Mouse (Mus musculus): ENCODE measurements around the gene Rai2. TPM values are rescaled to one million over a fixed set of nuclear protein-coding genes. Genes with fewer than 3 reads are reported as not detected.

Rai2 gene
- polyA plus RNA-seq, 1 experiment = not detected

DNA sequence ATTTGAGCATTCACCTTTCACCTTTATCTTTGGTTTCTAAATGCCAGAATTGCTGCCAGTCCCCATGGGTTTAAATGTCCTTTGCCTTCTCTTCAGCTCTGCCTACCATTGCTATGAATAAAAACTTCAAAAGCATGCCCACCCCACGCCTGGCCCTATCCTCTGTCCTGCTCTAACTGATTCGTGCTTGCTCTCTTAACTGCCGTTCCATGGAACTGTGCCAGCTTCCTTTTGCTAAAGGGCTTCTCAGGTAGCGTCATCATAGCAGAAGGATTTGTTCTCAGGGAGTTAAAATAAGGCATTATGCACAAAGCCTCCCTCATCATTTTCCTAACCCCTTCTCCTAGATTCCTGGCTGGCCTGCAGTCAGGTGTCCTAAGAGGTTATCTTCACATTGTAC, 11.6 kb downstream of the Rai2 start:
- WGBS = 53% methylated on average over 4 of the region's 4 CpGs
- H3K4me1 ChIP-seq (ENCODE audit: control insufficient read depth, insufficient read depth, low read length) = no peaks in the 10 kb centered on the region
- H3K27ac ChIP-seq (ENCODE audit: control insufficient read depth, insufficient read depth, low read depth, low read length, poor library complexity) = no peak overlapping the region
- TF ChIP-seq CTCF (IDR thresholded peaks at IDR 0.05; ENCODE audit: control insufficient read depth, insufficient read depth, low read length) (no peak), POLR2A (IDR thresholded peaks at IDR 0.05; ENCODE audit: borderline replicate concordance, control insufficient read depth, low read depth, low read length) (no peak)
- H3K4me3 ChIP-seq (replicated peaks; ENCODE audit: control insufficient read depth, low read depth, low read length) = no peak overlapping the region

DNA sequence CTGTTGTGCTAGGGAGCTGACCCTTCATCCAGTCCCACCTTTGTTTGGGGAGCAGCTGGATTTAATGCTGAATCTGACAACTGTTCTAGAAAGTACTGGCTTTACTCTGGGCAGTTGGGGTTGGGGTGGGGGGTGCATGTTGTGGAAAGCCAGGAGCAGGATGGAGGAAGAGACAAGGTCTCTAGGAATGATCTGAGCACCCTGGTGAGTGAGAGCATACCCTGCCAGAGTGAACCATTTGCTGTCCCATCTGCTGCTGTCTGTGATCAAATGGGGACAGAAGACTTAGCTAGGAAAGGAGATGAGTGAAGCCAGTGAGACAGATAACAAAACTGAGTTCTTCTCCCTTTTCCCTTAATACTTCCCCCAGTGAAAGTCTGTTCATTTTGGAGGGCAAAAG, 13.2 kb downstream of the Rai2 start:
- Histone ChIP-seq H3K27ac (ENCODE audit: control insufficient read depth, insufficient read depth, low read depth, low read length, poor library complexity) (no peak overlapping the region), H3K4me3 (replicated peaks; ENCODE audit: control insufficient read depth, low read depth, low read length) (no peak overlapping the region), H3K4me1 (ENCODE audit: control insufficient read depth, insufficient read depth, low read length) (no peaks in the 10 kb centered on the region)
- TF ChIP-seq CTCF (IDR thresholded peaks at IDR 0.05; ENCODE audit: control insufficient read depth, insufficient read depth, low read length) = no peak
- TF ChIP-seq POLR2A (IDR thresholded peaks at IDR 0.05; ENCODE audit: borderline replicate concordance, control insufficient read depth, low read depth, low read length) = no peak

DNA sequence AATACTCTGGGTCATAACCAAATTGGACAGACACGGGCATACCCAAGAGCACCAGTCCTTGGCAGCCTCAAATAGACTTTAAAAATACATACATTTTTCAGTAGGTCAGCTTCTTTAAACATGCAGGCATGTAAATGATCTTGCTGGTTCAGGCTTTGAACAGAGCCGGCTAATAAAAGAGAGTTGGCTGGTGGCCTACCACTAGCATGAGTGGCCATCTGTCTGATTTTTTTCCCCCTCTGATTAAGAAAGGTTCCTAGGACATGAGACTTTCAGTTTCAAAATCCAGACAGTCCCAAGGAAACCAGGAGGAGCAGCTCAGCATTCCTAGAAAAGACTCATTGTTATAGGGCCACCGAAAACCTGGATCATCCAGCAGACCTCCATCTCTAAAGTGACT, 15.0 kb downstream of the Rai2 start:
- no peak overlapping the region for H3K4me3 ChIP-seq (replicated peaks; ENCODE audit: control insufficient read depth, low read depth, low read length)
- no peak overlapping the region for H3K27ac ChIP-seq (ENCODE audit: control insufficient read depth, insufficient read depth, low read depth, low read length, poor library complexity)
- no peaks in the 10 kb centered on the region for H3K4me1 ChIP-seq (ENCODE audit: control insufficient read depth, insufficient read depth, low read length)
- WGBS = 79% methylated on average over 3 of the region's 3 CpGs
- no peak for TF ChIP-seq POLR2A (IDR thresholded peaks at IDR 0.05; ENCODE audit: borderline replicate concordance, control insufficient read depth, low read depth, low read length)
- TF ChIP-seq CTCF (IDR thresholded peaks at IDR 0.05; ENCODE audit: control insufficient read depth, insufficient read depth, low read length) = no peak

DNA sequence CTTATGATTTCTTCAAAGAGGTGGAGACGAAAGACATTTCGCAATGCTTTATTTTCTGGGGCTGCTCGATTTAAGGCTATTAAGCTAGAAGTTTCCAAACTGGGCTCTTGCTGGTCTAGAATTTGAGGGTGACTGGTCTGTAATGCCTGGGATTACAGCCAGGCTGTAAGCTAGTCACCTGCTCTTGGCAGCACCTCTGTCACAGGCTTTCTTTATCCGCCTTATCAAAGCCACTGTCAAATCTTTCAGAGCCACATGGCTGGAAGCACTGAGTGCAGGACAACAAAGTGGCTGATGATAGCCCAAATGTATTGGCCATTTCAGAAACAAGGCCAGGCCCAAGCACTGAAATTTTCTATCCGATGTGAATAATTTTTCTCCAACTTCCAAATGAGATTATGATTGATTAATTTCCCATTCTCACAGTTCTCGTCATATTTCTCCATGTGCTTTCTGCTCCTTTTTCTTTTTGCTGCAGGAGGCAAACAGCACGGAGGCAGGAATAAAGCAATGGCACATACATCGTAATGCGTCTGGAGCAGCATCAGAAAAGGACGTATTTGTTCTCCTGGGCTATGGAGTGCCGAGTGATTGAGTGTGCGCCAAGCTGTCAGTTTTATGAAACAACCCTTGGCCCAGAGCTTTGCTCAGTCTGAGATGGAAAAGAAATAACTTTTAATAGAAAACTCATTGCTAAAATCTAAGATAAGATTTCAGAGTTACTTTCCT, 16.9 kb downstream of the Rai2 start:
- Histone ChIP-seq H3K4me1 (ENCODE audit: control insufficient read depth, insufficient read depth, low read length) (no peaks in the 10 kb centered on the region), H3K27ac (ENCODE audit: control insufficient read depth, insufficient read depth, low read depth, low read length, poor library complexity) (no peak overlapping the region), H3K4me3 (replicated peaks; ENCODE audit: control insufficient read depth, low read depth, low read length) (no peak overlapping the region)
- 83% methylated on average over 12 of the region's 12 CpGs for whole genome bisulfite sequencing
- TF ChIP-seq CTCF (IDR thresholded peaks at IDR 0.05; ENCODE audit: control insufficient read depth, insufficient read depth, low read length) = no peak
- TF ChIP-seq POLR2A (IDR thresholded peaks at IDR 0.05; ENCODE audit: borderline replicate concordance, control insufficient read depth, low read depth, low read length) = no peak

DNA sequence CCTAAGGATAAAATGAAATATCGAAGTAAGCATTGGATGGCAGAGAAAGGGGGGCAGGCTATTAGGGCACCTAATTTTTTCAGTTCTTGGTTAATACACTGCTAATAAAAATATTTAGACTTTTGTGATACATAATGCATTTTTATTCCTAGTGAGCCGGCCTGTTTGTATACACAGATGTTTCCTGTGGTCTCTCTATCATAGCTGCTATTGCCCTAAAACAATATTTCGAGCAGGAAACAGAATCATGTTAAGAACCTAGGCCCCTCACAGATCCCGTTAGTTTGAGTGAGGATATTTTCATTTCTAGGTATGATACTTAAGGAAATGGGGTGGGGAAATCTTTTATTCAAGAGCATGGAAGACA, 17.4 kb downstream of the Rai2 start:
- Histone ChIP-seq H3K27ac (ENCODE audit: control insufficient read depth, insufficient read depth, low read depth, low read length, poor library complexity) (no peak overlapping the region), H3K4me3 (replicated peaks; ENCODE audit: control insufficient read depth, low read depth, low read length) (no peak overlapping the region), H3K4me1 (ENCODE audit: control insufficient read depth, insufficient read depth, low read length) (no peaks in the 10 kb centered on the region)
- WGBS = 55% methylated on average over 4 of the region's 4 CpGs
- TF ChIP-seq CTCF (IDR thresholded peaks at IDR 0.05; ENCODE audit: control insufficient read depth, insufficient read depth, low read length) (no peak), POLR2A (IDR thresholded peaks at IDR 0.05; ENCODE audit: borderline replicate concordance, control insufficient read depth, low read depth, low read length) (no peak)

DNA sequence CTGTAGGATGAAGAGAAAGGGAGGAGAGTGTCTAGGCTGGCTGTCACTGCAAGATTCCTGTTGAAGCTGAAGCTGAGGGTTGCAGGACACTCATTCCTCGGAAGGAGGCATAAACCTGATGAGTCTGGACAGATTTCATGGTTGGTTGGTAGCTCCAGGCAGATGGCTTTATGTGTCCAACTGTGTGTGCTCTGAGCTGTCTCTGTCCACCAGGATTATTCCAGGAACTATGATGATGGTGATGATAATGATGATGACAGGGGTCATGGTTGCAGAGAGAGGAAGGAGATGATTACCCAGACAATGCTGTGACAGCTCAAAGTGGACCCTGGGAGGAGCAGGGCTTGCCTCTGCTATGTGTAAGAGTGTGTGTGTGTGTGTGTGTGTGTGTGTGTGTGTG, 22.5 kb downstream of the Rai2 start:
- Histone ChIP-seq H3K4me3 (replicated peaks; ENCODE audit: control insufficient read depth, low read depth, low read length) (no peak overlapping the region), H3K27ac (ENCODE audit: control insufficient read depth, insufficient read depth, low read depth, low read length, poor library complexity) (no peak overlapping the region), H3K4me1 (ENCODE audit: control insufficient read depth, insufficient read depth, low read length) (no peaks in the 10 kb centered on the region)
- no peak for TF ChIP-seq POLR2A (IDR thresholded peaks at IDR 0.05; ENCODE audit: borderline replicate concordance, control insufficient read depth, low read depth, low read length)
- TF ChIP-seq CTCF (IDR thresholded peaks at IDR 0.05; ENCODE audit: control insufficient read depth, insufficient read depth, low read length) = no peak
- WGBS = 60% methylated on average over 1 of the region's 1 CpGs

DNA sequence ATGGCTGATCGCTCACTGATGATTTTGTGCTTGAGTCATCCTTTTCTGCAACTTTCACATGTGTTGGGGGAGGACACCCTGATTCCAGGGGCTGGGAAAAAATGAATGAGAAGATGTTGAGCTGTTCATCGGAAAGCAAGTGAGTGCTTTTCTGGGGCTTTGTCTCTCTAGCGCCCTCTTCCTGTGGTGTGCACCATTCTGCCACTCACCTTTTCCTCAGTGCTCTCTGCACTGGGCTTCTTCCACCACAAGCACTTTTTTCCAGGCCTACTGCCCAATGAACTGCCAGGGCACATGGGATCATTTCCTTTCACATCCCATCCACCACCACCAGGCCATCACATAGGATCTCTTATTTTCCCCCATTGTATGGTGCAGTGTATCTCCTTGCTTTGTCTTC, 26.2 kb downstream of the Rai2 start:
- Histone ChIP-seq H3K4me1 (ENCODE audit: control insufficient read depth, insufficient read depth, low read length) (no peaks in the 10 kb centered on the region), H3K4me3 (replicated peaks; ENCODE audit: control insufficient read depth, low read depth, low read length) (no peak overlapping the region), H3K27ac (ENCODE audit: control insufficient read depth, insufficient read depth, low read depth, low read length, poor library complexity) (no peak overlapping the region)
- 0 out of 2 replicates have a peak, but pooled peaks have one; percentile 3 for TF ChIP-seq CTCF (IDR thresholded peaks at IDR 0.05; ENCODE audit: control insufficient read depth, insufficient read depth, low read length)
- TF ChIP-seq POLR2A (IDR thresholded peaks at IDR 0.05; ENCODE audit: borderline replicate concordance, control insufficient read depth, low read depth, low read length) = no peak
- WGBS = 46% methylated on average over 3 of the region's 3 CpGs

DNA sequence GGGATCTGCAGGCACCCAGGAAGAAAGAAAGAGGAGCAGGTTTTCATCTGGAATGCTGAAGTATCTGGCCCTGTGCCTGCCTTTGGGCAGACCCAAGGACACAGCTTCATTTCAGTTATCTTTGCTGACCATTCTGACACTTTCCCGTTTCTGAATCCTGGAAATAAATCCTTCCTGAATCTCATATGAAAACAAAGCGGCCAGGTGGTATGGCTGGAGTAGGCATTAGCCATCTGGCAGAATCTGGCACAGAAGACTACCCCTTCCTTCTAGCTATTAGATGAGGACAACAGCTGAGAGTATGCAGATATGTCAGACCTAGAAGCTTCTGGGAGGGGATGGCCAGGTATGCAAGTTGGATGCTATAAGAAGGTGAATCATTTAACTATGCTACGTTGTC, 28.4 kb downstream of the Rai2 start:
- Histone ChIP-seq H3K27ac (ENCODE audit: control insufficient read depth, insufficient read depth, low read depth, low read length, poor library complexity) (no peak overlapping the region), H3K4me3 (replicated peaks; ENCODE audit: control insufficient read depth, low read depth, low read length) (no peak overlapping the region), H3K4me1 (ENCODE audit: control insufficient read depth, insufficient read depth, low read length) (no peaks in the 10 kb centered on the region)
- no peak for TF ChIP-seq POLR2A (IDR thresholded peaks at IDR 0.05; ENCODE audit: borderline replicate concordance, control insufficient read depth, low read depth, low read length)
- TF ChIP-seq CTCF (IDR thresholded peaks at IDR 0.05; ENCODE audit: control insufficient read depth, insufficient read depth, low read length) = no peak
- 79% methylated on average over 3 of the region's 3 CpGs for WGBS

DNA sequence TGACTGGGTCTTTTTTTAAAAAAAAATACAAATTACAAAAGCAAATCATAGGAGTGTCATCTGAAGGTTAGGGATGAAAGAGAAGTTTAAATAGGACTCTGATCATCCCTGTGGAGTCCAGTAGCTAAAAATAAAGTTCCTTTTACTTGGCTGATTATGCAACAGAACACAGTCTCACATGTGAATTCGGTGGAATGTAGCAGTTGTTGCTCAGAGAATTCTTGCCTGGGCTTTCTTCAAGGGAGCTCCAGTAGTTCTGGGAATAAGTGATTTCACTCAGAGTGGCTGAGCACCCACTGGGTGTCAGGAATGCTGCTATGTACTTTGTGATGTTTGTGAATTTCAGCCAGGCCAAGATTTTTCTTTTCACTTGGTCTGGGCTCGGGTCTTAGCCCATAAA, 30.5 kb downstream of the Rai2 start:
- WGBS = 60% methylated on average over 2 of the region's 2 CpGs

More for the DNA sequence above, 30.5 kb downstream of the Rai2 start:
- H3K27ac ChIP-seq (ENCODE audit: control insufficient read depth, insufficient read depth, low read depth, low read length, poor library complexity) = no peak overlapping the region
- no peak for TF ChIP-seq CTCF (IDR thresholded peaks at IDR 0.05; ENCODE audit: control insufficient read depth, insufficient read depth, low read length)
- no peak for TF ChIP-seq POLR2A (IDR thresholded peaks at IDR 0.05; ENCODE audit: borderline replicate concordance, control insufficient read depth, low read depth, low read length)
- no peaks in the 10 kb centered on the region for H3K4me1 ChIP-seq (ENCODE audit: control insufficient read depth, insufficient read depth, low read length)
- no peak overlapping the region for H3K4me3 ChIP-seq (replicated peaks; ENCODE audit: control insufficient read depth, low read depth, low read length)
